Mouse (Mus musculus) heart, adult 11 months (tissue): ENCODE results near the gene Pik3c2b.
"Not testable (repeated sequence)": the region's sequence is repeated elsewhere in the genome, so short reads cannot be mapped to it uniquely, and the experiment has no call there.

Experiments
- DNase-seq: peaks from one replicate; pipeline ENCODE4 v3.0.0; 2022

The Pik3c2b gene

GRCm38 (mm10) chr1:133033316-133034090, 12.0 kb upstream of the Pik3c2b start:
- peak; percentile 94 for DNase-seq

GRCm38 (mm10) chr1:133034091-133034460, 11.4 kb upstream of the Pik3c2b start:
- peak; percentile 91 for DNase-seq

GRCm38 (mm10) chr1:133034682-133035081, 10.8 kb upstream of the Pik3c2b start:
- not testable (repeated sequence) for DNase-seq

GRCm38 (mm10) chr1:133039505-133039949, 5.9 kb upstream of the Pik3c2b start:
- DNase-seq = peak; percentile 93

- DNase-seq = peak; percentile 98
Observed at GRCm38 (mm10) chr1:133045861-133046440, 484 bp downstream of the Pik3c2b start.

GRCm38 (mm10) chr1:133046441-133046931, 1.0 kb downstream of the Pik3c2b start:
- DNase-seq = peak; percentile 95

GRCm38 (mm10) chr1:133047575-133047974, 2.1 kb downstream of the Pik3c2b start:
- DNase-seq = peak; percentile 94

- DNase-seq = no peak
Observed at GRCm38 (mm10) chr1:133048690-133049089, 3.2 kb downstream of the Pik3c2b start.

GRCm38 (mm10) chr1:133050001-133050431, 4.5 kb downstream of the Pik3c2b start:
- DNase-seq = peak; percentile 91

- no peak for DNase-seq
Observed at GRCm38 (mm10) chr1:133051829-133052228, 6.4 kb downstream of the Pik3c2b start.

- peak; percentile 90 for DNase-seq
Observed at GRCm38 (mm10) chr1:133053034-133053433, 7.6 kb downstream of the Pik3c2b start.

- DNase-seq = peak; percentile 93
Observed at GRCm38 (mm10) chr1:133054326-133054725, 8.9 kb downstream of the Pik3c2b start.

- DNase-seq = peak; percentile 92
Observed at GRCm38 (mm10) chr1:133057345-133058034, 12.0 kb downstream of the Pik3c2b start.

- DNase-seq = no peak
Observed at GRCm38 (mm10) chr1:133059592-133059991, 14.1 kb downstream of the Pik3c2b start.

- DNase-seq = no peak
Observed at GRCm38 (mm10) chr1:133060681-133061080, 15.2 kb downstream of the Pik3c2b start.

- peak; percentile 83 for DNase-seq
Observed at GRCm38 (mm10) chr1:133063164-133063563, 17.7 kb downstream of the Pik3c2b start.

GRCm38 (mm10) chr1:133068268-133068667, 22.8 kb downstream of the Pik3c2b start:
- DNase-seq = peak; percentile 98

- DNase-seq = no peak
Observed at GRCm38 (mm10) chr1:133068669-133069274, 23.3 kb downstream of the Pik3c2b start.

- peak; percentile 96 for DNase-seq
Observed at GRCm38 (mm10) chr1:133069275-133070120, 24.0 kb downstream of the Pik3c2b start.

GRCm38 (mm10) chr1:133070157-133070556, 24.7 kb downstream of the Pik3c2b start:
- peak; percentile 97 for DNase-seq

- DNase-seq = peak; percentile 97
Observed at GRCm38 (mm10) chr1:133071666-133072381, 26.4 kb downstream of the Pik3c2b start.
